Mouse (Mus musculus) bone marrow, adult 2 months (tissue): ENCODE results near the gene Zranb1.

Experiments
- CTCF ChIP-seq: fragments of 200-500 bp; IDR thresholded peaks from 2 replicates; pipeline ENCODE4 v1.5.1; 2011; ENCODE audit warnings: low read length, control low read depth; ENCODE audit not compliant: control insufficient read depth, insufficient read depth
- POLR2A ChIP-seq: fragments of 200-500 bp; IDR thresholded peaks from 2 replicates; pipeline ENCODE4 v1.6.1; 2011; ENCODE audit warnings: low read depth, mild to moderate bottlenecking, control low read depth, low read length, borderline replicate concordance; ENCODE audit not compliant: control insufficient read depth

DNA sequence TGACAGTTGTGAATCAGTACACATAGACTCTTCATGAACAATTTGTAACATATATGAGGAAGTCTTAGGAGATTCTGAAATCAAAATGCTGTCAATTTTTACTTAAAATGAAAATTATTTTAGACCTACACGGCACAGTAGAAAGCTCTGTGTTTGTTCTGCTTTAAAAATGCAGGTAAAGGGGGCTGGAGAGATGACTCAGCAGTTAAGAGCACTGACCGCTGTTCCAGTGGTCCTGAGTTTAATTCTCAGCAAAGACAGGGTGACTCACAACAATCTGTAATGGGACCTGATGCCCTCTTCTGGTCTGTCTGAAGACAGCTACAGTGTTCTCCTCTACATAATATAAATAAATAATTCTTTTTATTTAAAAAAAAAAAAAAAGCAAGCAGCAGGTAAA lies 34.8 kb downstream of the Zranb1 start:
- TF ChIP-seq CTCF: no peak
- no peak for TF ChIP-seq POLR2A
